Comparison of ENCODE assay signal across 8 mouse cellular contexts in the genomic region with DNA sequence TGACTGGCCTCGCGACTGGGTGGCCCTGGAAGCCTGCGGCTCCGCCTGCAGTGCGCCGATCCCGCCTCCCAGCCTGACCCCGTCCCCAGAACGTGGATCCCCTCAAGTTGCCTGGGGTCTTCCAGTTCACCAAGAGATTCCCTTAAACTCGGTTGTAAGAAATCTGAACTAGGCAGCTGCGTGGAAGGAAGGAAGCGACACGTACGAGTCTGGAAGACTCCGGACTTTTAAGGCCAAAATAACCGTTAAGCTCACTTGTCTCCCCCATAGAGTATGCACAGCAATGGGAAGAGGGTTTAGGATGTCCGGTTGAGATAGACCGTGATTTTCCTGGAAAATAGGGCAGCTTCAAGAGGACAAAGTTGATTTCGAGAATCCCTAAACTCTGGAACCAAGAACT. TPM values are rescaled to one million over a fixed set of nuclear protein-coding genes. Genes with fewer than 3 reads are reported as not detected.
DNase-seq lines count a peak whose midpoint lies in the region; ATAC-seq and TF ChIP-seq lines count a peak whose summit lies in the region.

No protein-coding gene starts in this region.

- 2% methylated on average over 19 of the region's 19 CpGs for WGBS in heart, embryonic 16.5 days
- 3% methylated on average over 19 of the region's 19 CpGs for WGBS in hindbrain, embryonic 10.5 days
- 4% methylated on average over 19 of the region's 19 CpGs for WGBS in midbrain, embryonic 11.5 days

- DNase-seq in heart, adult 8-10 months (ENCODE audit: low spot score), result no peak
- DNase-seq in G1E (ENCODE audit: low spot score), result no peak
- DNase-seq in hindbrain, embryonic 10.5 days (ENCODE audit: low spot score), result no peak
- no peak for DNase-seq in midbrain, embryonic 11.5 days (ENCODE audit: low spot score, missing footprints)
- no peak for DNase-seq in thymus, postnatal 25 days
- no peak for DNase-seq in thymus, postnatal 14 days

- peak overlapping the region; percentile 100 for H3K4me2 ChIP-seq in heart, embryonic 16.5 days (ENCODE audit: low read depth, low read length)
- peak overlapping the region; percentile 90 for H3K4me2 ChIP-seq in midbrain, embryonic 11.5 days

- H3K4me1 ChIP-seq in heart, embryonic 16.5 days (ENCODE audit: control insufficient read depth, insufficient read depth, low read length), result peaks cover 37% of the 10 kb centered on the region
- peaks cover 51% of the 10 kb centered on the region for H3K4me1 ChIP-seq in G1E (ENCODE audit: insufficient read depth, low read depth, low read length)
- H3K4me1 ChIP-seq in hindbrain, embryonic 10.5 days (replicated peaks), result peaks cover 89% of the 10 kb centered on the region
- peaks cover 45% of the 10 kb centered on the region for H3K4me1 ChIP-seq in midbrain, embryonic 11.5 days (ENCODE audit: control insufficient read depth, insufficient read depth, low read length)

- no peaks in the 10 kb centered on the region for H3K36me3 ChIP-seq in heart, embryonic 16.5 days (ENCODE audit: control insufficient read depth, insufficient read depth)
- H3K36me3 ChIP-seq in G1E (replicated peaks), result peaks cover 8% of the 10 kb centered on the region
- H3K36me3 ChIP-seq in hindbrain, embryonic 10.5 days, result no peaks in the 10 kb centered on the region
- H3K36me3 ChIP-seq in midbrain, embryonic 11.5 days (ENCODE audit: control insufficient read depth, insufficient read depth, low read length), result no peaks in the 10 kb centered on the region; the same call in 1 of the 2 replicates

- peak overlapping the region; percentile 86 for H3K27ac ChIP-seq in heart, embryonic 16.5 days (ENCODE audit: low read length)
- peak overlapping the region; percentile 98 for H3K27ac ChIP-seq in hindbrain, embryonic 10.5 days
- H3K27ac ChIP-seq in midbrain, embryonic 11.5 days (ENCODE audit: low read depth, low read length), result peak overlapping the region; percentile 99

- ATAC-seq in heart, embryonic 16.5 days (replicated peaks; ENCODE audit: extremely low read depth, insufficient read depth, low FRiP score), result no peak
- ATAC-seq in G1E (ENCODE audit: extremely low read depth, insufficient number of reproducible peaks, low FRiP score, poor library complexity, severe bottlenecking), result no peak
- no peak for ATAC-seq in midbrain, embryonic 11.5 days (ENCODE audit: low FRiP score)
- ATAC-seq in CD4-positive, CD25-positive, alpha-beta regulatory T cell, adult 4 months, result no peak

- no peaks in the 10 kb centered on the region for H3K27me3 ChIP-seq in heart, embryonic 16.5 days (ENCODE audit: control insufficient read depth, insufficient read depth, low read length)
- peaks cover 11% of the 10 kb centered on the region for H3K27me3 ChIP-seq in G1E (ENCODE audit: insufficient read depth, low read length)
- H3K27me3 ChIP-seq in hindbrain, embryonic 10.5 days (ENCODE audit: insufficient read depth, poor library complexity, severe bottlenecking), result no peaks in the 10 kb centered on the region
- H3K27me3 ChIP-seq in midbrain, embryonic 11.5 days (ENCODE audit: control insufficient read depth, insufficient read depth, low read length), result no peaks in the 10 kb centered on the region

- H3K9me3 ChIP-seq in heart, embryonic 16.5 days (replicated peaks; ENCODE audit: control insufficient read depth, low read length), result no peaks in the 10 kb centered on the region
- no peaks in the 10 kb centered on the region for H3K9me3 ChIP-seq in G1E (replicated peaks)
- H3K9me3 ChIP-seq in hindbrain, embryonic 10.5 days, result no peaks in the 10 kb centered on the region
- no peaks in the 10 kb centered on the region for H3K9me3 ChIP-seq in midbrain, embryonic 11.5 days (ENCODE audit: control insufficient read depth, low read length)

- peak overlapping the region; percentile 59 for H3K4me3 ChIP-seq in heart, embryonic 16.5 days (ENCODE audit: low read length)
- peak overlapping the region; percentile 92 for H3K4me3 ChIP-seq in G1E (ENCODE audit: low read depth, low read length)
- peak overlapping the region; percentile 67 for H3K4me3 ChIP-seq in hindbrain, embryonic 10.5 days
- H3K4me3 ChIP-seq in midbrain, embryonic 11.5 days (ENCODE audit: low read depth, low read length), result peak overlapping the region; percentile 45

- no peak for TF ChIP-seq CTCF in G1E (IDR thresholded peaks at IDR 0.05; ENCODE audit: low read depth, low read length)

- H3K9ac ChIP-seq in heart, embryonic 16.5 days (ENCODE audit: low read length), result peak overlapping the region; percentile 95
- H3K9ac ChIP-seq in midbrain, embryonic 11.5 days (ENCODE audit: low read length), result peak overlapping the region; percentile 79

RNA-seq across cellular contexts. Expression of a gene that starts 1.8 kb away (rescaled TPM):
- 11.3 and 18.5 TPM in 2 replicates for polyA plus RNA-seq in heart, embryonic 16.5 days (2015; fragmentation: Nextera tagmentation; extraction: Ambion mirVana)
- total RNA-seq in heart, adult 8-10 months (2022), result 1 to 10 TPM; 2.0 to 4.5 (median 3.1) TPM
- 86.3 and 99.5 TPM in 2 replicates for total RNA-seq in G1E (2014; fragmentation: Nextera tagmentation)
- 33.7 and 43.2 TPM in 2 replicates for total RNA-seq in G1E (2017)
- 399 and 473 TPM in 2 replicates for polyA plus RNA-seq in G1E (2012)
- 8.1 and 8.4 TPM in 2 replicates for polyA plus RNA-seq in hindbrain, embryonic 10.5 days (2016; fragmentation: Nextera tagmentation; extraction: Ambion mirVana)
- 4.4 and 4.8 TPM in 2 replicates for polyA plus RNA-seq in midbrain, embryonic 11.5 days (2014; fragmentation: Nextera tagmentation; extraction: Ambion mirVana)
- 100 to 1,000 TPM; 227 to 344 TPM for polyA plus RNA-seq in CD4-positive, CD25-positive, alpha-beta regulatory T cell, adult 4 months (2017; shearing (Covaris generic))

RNA-seq across cellular contexts. Expression of a gene that starts 3.3 kb away (rescaled TPM):
- 4.8 and 5.4 TPM in 2 replicates for polyA plus RNA-seq in heart, embryonic 16.5 days (2015; fragmentation: Nextera tagmentation; extraction: Ambion mirVana)
- 10 to 100 TPM; 16.0 to 20.6 (median 17.6) TPM for total RNA-seq in heart, adult 8-10 months (2022)
- total RNA-seq in G1E (2014; fragmentation: Nextera tagmentation), result 35.8 and 44.2 TPM in 2 replicates
- 25.1 and 39.6 TPM in 2 replicates for total RNA-seq in G1E (2017)
- polyA plus RNA-seq in G1E (2012), result 137 and 138 TPM in 2 replicates
- 17.7 and 17.8 TPM in 2 replicates for polyA plus RNA-seq in hindbrain, embryonic 10.5 days (2016; fragmentation: Nextera tagmentation; extraction: Ambion mirVana)
- polyA plus RNA-seq in midbrain, embryonic 11.5 days (2014; fragmentation: Nextera tagmentation; extraction: Ambion mirVana), result 17.3 and 20.1 TPM in 2 replicates
- polyA plus RNA-seq in CD4-positive, CD25-positive, alpha-beta regulatory T cell, adult 4 months (2017; shearing (Covaris generic)), result 10 to 100 TPM in 1 of 2 experiments, 1 to 10 TPM in 1; 7.7 to 12.6 TPM

RNA-seq across cellular contexts. Expression of a gene that starts 9.8 kb away (rescaled TPM):
- polyA plus RNA-seq in heart, embryonic 16.5 days (2015; fragmentation: Nextera tagmentation; extraction: Ambion mirVana), result 4.7 and 34.7 TPM in 2 replicates
- total RNA-seq in heart, adult 8-10 months (2022), result under 1 TPM in 2 of 4 experiments, not detected in 2; 0.14 to 0.16 TPM
- total RNA-seq in G1E (2014; fragmentation: Nextera tagmentation) (1.9 and 2.2 TPM in 2 replicates), G1E (2017) (2.1 TPM in 2 replicates)
- 5.7 and 6.5 TPM in 2 replicates for polyA plus RNA-seq in G1E (2012)
- 2.0 and 2.7 TPM in 2 replicates for polyA plus RNA-seq in hindbrain, embryonic 10.5 days (2016; fragmentation: Nextera tagmentation; extraction: Ambion mirVana)
- polyA plus RNA-seq in midbrain, embryonic 11.5 days (2014; fragmentation: Nextera tagmentation; extraction: Ambion mirVana), result 1.4 and 1.6 TPM in 2 replicates
- 1 to 10 TPM; 4.0 to 4.5 TPM for polyA plus RNA-seq in CD4-positive, CD25-positive, alpha-beta regulatory T cell, adult 4 months (2017; shearing (Covaris generic))

RNA-seq across cellular contexts. Expression of a gene that starts 15.7 kb away (rescaled TPM):
- polyA plus RNA-seq in heart, embryonic 16.5 days (2015; fragmentation: Nextera tagmentation; extraction: Ambion mirVana), result 113 and 114 TPM in 2 replicates
- total RNA-seq in heart, adult 8-10 months (2022), result 10 to 100 TPM; 37.4 to 42.5 (median 39.1) TPM
- 92.0 and 103 TPM in 2 replicates for total RNA-seq in G1E (2014; fragmentation: Nextera tagmentation)
- 17.4 and 17.7 TPM in 2 replicates for total RNA-seq in G1E (2017)
- 63.3 and 70.8 TPM in 2 replicates for polyA plus RNA-seq in G1E (2012)
- 202 and 223 TPM in 2 replicates for polyA plus RNA-seq in hindbrain, embryonic 10.5 days (2016; fragmentation: Nextera tagmentation; extraction: Ambion mirVana)
- polyA plus RNA-seq in midbrain, embryonic 11.5 days (2014; fragmentation: Nextera tagmentation; extraction: Ambion mirVana), result 180 and 185 TPM in 2 replicates
- 10 to 100 TPM; 68.0 to 75.0 TPM for polyA plus RNA-seq in CD4-positive, CD25-positive, alpha-beta regulatory T cell, adult 4 months (2017; shearing (Covaris generic))

RNA-seq across cellular contexts. Expression of a gene that starts 16.2 kb away (rescaled TPM):
- 47.9 and 53.5 TPM in 2 replicates for polyA plus RNA-seq in heart, embryonic 16.5 days (2015; fragmentation: Nextera tagmentation; extraction: Ambion mirVana)
- 10 to 100 TPM; 66.5 to 78.4 (median 73.4) TPM for total RNA-seq in heart, adult 8-10 months (2022)
- total RNA-seq in G1E (2014; fragmentation: Nextera tagmentation), result 96.3 and 96.4 TPM in 2 replicates
- 24.7 and 25.8 TPM in 2 replicates for total RNA-seq in G1E (2017)
- polyA plus RNA-seq in G1E (2012), result 163 and 165 TPM in 2 replicates
- 68.1 and 104 TPM in 2 replicates for polyA plus RNA-seq in hindbrain, embryonic 10.5 days (2016; fragmentation: Nextera tagmentation; extraction: Ambion mirVana)
- 68.4 and 75.3 TPM in 2 replicates for polyA plus RNA-seq in midbrain, embryonic 11.5 days (2014; fragmentation: Nextera tagmentation; extraction: Ambion mirVana)
- 10 to 100 TPM; 16.9 to 19.2 TPM for polyA plus RNA-seq in CD4-positive, CD25-positive, alpha-beta regulatory T cell, adult 4 months (2017; shearing (Covaris generic))

Comparison
In these comparisons a context has a peak if more than half of its experiments do, and no peak if none do; other contexts are left out.
1. RNA of a gene that starts 1.8 kb away (polyA plus RNA-seq): 399 to 473 TPM in G1E and 227 to 344 TPM in CD4-positive, CD25-positive, alpha-beta regulatory T cell, adult 4 months; 11.3 to 18.5 TPM in heart, embryonic 16.5 days, 8.1 to 8.4 TPM in hindbrain, embryonic 10.5 days and 4.4 to 4.8 TPM in midbrain, embryonic 11.5 days; every median in the first group is over 10 times any median in the second.
2. Peak in every context shown above with its lines, with median percentiles within 50 percentile points of each other: H3K27ac ChIP-seq and H3K4me3 ChIP-seq.